Mouse (Mus musculus) ES-Bruce4 (cell line): ENCODE data around the gene Prr5l. TPM values are rescaled to one million over a fixed set of nuclear protein-coding genes. Genes with fewer than 3 reads are reported as not detected.

Experiments used
- H3K27ac ChIP-seq: 2 replicates; pipeline ENCODE4 v1.5.1; 2012; ENCODE audit warnings: low read length, inconsistent platforms; ENCODE audit not compliant: insufficient read depth
- H3K27me3 ChIP-seq: 2 replicates; pipeline ENCODE4 v1.6.1; 2012; ENCODE audit warnings: mild to moderate bottlenecking, low read length, inconsistent platforms; ENCODE audit not compliant: control insufficient read depth, poor library complexity, insufficient read depth, severe bottlenecking
- H3K36me3 ChIP-seq: 2 replicates; pipeline ENCODE4 v1.6.1; 2012; ENCODE audit warnings: inconsistent platforms, mild to moderate bottlenecking, low read length, moderate library complexity; ENCODE audit not compliant: control insufficient read depth, poor library complexity, insufficient read depth, severe bottlenecking
- H3K4me1 ChIP-seq: one replicate; pipeline ENCODE4 v1.8.1; 2011; ENCODE audit warnings: low read length; ENCODE audit not compliant: control insufficient read depth, insufficient read depth
- H3K4me3 ChIP-seq: 2 replicates; pipeline ENCODE4 v1.5.1; 2011; ENCODE audit warnings: low read depth, mild to moderate bottlenecking, low read length
- H3K9ac ChIP-seq: 2 replicates; pipeline ENCODE4 v1.6.1; 2012; ENCODE audit warnings: low read depth, mild to moderate bottlenecking, inconsistent platforms; ENCODE audit not compliant: poor library complexity, severe bottlenecking
- H3K9me3 ChIP-seq: replicated peaks from 2 replicates; pipeline ENCODE4 v1.6.1; 2012; ENCODE audit warnings: mild to moderate bottlenecking, low read length, inconsistent platforms; ENCODE audit not compliant: control insufficient read depth, poor library complexity, insufficient read depth, severe bottlenecking
- CTCF ChIP-seq: IDR thresholded peaks from one replicate; pipeline ENCODE4 v1.8.1; 2011; ENCODE audit warnings: low read depth, low read length
- EP300 ChIP-seq: IDR thresholded peaks from 2 replicates; pipeline ENCODE4 v1.6.1; 2011; ENCODE audit warnings: low read depth, low read length; ENCODE audit not compliant: insufficient read depth
- POLR2A ChIP-seq: IDR thresholded peaks from one replicate; pipeline ENCODE4 v1.8.1; 2011; ENCODE audit warnings: low read length; ENCODE audit not compliant: insufficient read depth
- polyA plus RNA-seq: library from polyadenylated mRNA; stranded (reverse); fragments of >200 nt; gene quantifications from 2 replicates; pipeline ENCODE4 v1.2.4, GENCODE M21; 2011; ENCODE audit warnings: low read depth; ENCODE audit not compliant: missing spikeins, insufficient read depth, insufficient read length

The Prr5l gene
- polyA plus RNA-seq, 1 experiment = 28.2 TPM

DNA sequence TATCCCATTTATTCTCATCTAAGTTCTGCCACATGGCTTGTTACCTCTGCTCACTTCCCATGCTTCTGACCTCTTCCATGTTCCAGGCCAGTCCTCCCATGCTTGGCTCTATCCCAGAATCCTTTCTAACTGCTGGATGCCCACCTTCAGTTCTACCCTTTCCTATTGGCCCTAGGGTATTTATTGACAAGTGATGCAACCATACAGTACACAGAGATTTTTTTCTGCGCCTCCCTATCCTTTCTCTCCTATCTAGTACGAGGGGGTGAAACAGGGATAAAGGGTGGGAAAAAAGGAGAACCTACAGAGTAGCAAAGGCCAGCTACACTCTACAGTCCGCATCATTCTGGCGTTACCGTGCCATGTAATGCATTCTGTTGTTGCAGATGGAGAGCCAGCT, 194.8 kb downstream of the Prr5l start:
- H3K27me3 ChIP-seq = no peaks in the 10 kb centered on the region
- H3K9me3 ChIP-seq = no peaks in the 10 kb centered on the region
- H3K9ac ChIP-seq = no peak overlapping the region
- H3K4me3 ChIP-seq = no peak overlapping the region
- no peaks in the 10 kb centered on the region for H3K4me1 ChIP-seq
- H3K36me3 ChIP-seq = peaks cover 4% of the 10 kb centered on the region
- TF ChIP-seq EP300 (no peak), POLR2A (no peak), CTCF (no peak)
- no peak overlapping the region for H3K27ac ChIP-seq

DNA sequence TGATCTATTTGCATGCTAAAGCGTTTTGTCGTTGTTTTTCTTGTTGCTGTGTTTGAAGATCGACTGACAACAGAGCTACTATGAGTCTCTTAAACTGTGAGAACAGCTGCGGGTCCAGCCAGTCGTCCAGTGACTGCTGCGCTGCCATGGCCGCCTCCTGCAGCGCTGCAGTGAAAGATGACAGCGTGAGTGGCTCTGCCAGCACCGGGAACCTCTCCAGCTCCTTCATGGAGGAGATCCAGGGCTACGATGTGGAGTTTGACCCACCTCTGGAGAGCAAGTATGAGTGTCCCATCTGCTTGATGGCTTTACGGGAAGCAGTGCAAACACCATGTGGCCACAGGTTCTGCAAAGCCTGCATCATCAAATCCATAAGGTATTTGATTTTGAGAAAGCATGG, 198.4 kb downstream of the Prr5l start:
- no peaks in the 10 kb centered on the region for H3K9me3 ChIP-seq
- H3K27ac ChIP-seq = no peak overlapping the region
- TF ChIP-seq EP300 (no peak), CTCF (no peak), POLR2A (no peak)
- no peaks in the 10 kb centered on the region for H3K27me3 ChIP-seq
- no peak overlapping the region for H3K9ac ChIP-seq
- no peaks in the 10 kb centered on the region for H3K4me1 ChIP-seq
- no peaks in the 10 kb centered on the region; the same call in none of the 2 replicates for H3K36me3 ChIP-seq
- no peak overlapping the region for H3K4me3 ChIP-seq

DNA sequence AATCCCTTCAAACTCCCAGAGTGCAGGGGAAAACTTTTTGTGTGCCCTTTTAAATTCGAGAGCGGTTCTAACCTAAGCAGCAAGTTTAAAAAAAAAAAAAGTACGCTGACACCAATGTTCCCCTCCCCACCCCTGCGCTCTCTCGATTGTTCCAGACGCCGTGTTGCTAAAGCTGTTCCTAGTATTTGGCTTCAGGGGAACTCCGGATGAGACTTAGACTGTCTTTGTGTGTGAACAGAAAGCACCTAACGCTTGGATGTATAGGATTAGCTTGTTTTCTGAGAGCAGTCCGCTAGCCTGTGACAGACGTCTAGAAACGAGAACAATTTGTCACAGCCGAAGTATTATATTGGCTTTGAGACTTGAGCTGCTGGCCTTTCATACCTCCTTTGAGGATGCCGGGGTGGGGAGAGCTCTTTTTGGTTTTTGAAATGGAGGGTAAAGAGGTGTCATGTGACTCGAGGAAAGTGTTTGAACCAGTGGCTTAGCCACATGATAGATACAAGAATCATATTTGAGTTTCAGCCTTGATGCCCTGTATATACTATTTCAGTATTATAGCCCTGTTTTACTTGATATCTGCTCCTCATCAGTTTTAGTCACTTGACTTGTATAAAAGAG, 203.6 kb downstream of the Prr5l start:
- Histone ChIP-seq H3K4me1 (no peaks in the 10 kb centered on the region), H3K27ac (no peak overlapping the region), H3K36me3 (no peaks in the 10 kb centered on the region), H3K27me3 (no peaks in the 10 kb centered on the region), H3K4me3 (peak overlapping the region; percentile 96), H3K9ac (peak overlapping the region; percentile 92), H3K9me3 (no peaks in the 10 kb centered on the region)
- TF ChIP-seq EP300 (no peak), CTCF (no peak), POLR2A (no peak)

DNA sequence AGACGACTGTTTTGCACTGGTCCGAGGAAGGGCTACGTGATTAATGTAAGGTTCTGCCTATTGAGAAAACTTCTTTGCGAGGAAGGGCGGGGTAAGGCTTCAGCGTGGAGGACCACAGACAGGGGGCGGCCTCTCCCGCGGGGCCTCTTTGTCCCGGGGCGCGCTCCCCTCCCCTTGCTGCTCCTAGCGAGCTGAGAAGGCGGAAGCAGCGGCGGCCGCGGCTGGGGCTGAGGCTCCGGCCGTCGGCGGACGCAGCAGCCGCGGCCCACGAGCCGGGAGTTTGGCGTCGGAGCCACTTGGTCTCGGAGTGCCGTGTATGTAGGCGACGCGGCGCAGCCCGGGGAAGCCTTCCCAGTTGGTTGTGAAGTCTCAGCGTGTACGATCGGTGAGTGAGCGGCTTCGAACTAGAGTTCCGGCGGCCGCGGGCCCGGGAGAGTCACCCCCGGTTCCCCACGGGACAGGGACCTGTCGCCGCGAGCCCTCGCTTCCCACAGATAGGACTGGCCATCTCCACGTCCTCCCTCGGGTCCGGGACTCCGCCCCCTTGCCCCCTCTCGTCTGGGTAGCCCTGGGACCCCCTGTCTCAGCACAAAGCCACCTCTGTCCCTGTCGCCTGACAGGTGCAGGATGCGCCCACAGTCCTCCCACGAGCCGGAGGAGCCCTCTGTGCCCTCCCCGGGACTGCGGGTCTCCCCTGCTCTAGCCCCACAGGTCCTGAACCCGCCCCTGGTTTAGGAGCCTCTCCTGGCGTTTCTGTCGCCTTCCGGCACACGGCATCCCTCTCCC, 204.4 kb downstream of the Prr5l start, which contains the start of gene Traf6:
Gene Traf6 (plus strand): TSS at position 194 of the 786 bp plus-strand sequence.
- Histone ChIP-seq H3K4me3 (peak within 1 kb of the TSS; percentile 96), H3K27me3 (no peaks in the 10 kb centered on the region), H3K4me1 (no peaks in the 10 kb centered on the region), H3K9me3 (no peaks in the 10 kb centered on the region), H3K36me3 (no peaks in the 10 kb centered on the region), H3K27ac (no peak within 1 kb of the TSS), H3K9ac (peak within 1 kb of the TSS; percentile 92)
- TF ChIP-seq EP300 (no peak), CTCF (peak; percentile 63)

DNA sequence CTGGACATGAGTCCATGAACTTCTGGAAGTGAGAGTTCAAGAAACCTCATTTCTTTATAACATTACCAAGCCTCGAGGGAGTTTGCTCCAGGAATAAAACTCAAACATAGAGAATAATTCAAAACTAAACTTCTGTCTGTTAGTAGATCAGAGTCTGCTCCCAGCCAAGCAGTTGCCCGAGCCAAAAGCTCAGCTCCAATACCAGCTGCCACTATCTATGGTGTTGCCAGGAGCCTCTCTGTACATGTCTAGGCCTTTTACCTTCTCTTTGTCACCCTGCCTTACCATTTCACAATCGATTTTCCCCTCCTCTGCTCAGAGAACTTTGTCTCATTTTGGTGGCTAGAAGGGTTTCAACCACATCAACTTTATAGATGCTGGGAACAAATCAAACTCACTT, 209.3 kb downstream of the Prr5l start:
- no peak overlapping the region for H3K9ac ChIP-seq
- H3K27me3 ChIP-seq = no peaks in the 10 kb centered on the region
- no peaks in the 10 kb centered on the region for H3K9me3 ChIP-seq
- H3K27ac ChIP-seq = no peak overlapping the region
- no peaks in the 10 kb centered on the region for H3K36me3 ChIP-seq
- TF ChIP-seq EP300 = no peak
- TF ChIP-seq CTCF = no peak
- TF ChIP-seq POLR2A = no peak
- H3K4me1 ChIP-seq = no peaks in the 10 kb centered on the region
- no peak overlapping the region for H3K4me3 ChIP-seq

- TF ChIP-seq EP300 = no peak
- Histone ChIP-seq H3K27me3 (no peaks in the 10 kb centered on the region), H3K4me1 (peaks cover 2% of the 10 kb centered on the region), H3K27ac (no peak overlapping the region), H3K4me3 (no peak overlapping the region), H3K36me3 (no peaks in the 10 kb centered on the region), H3K9ac (no peak overlapping the region), H3K9me3 (no peaks in the 10 kb centered on the region)
These were observed 214.1 kb downstream of the Prr5l start for GRCm38 (mm10) chr2:101668751-101669150.
